Mouse (Mus musculus) neural tube, embryonic 12.5 days (tissue): ENCODE data around the gene Rtn3. TPM values are rescaled to one million over a fixed set of nuclear protein-coding genes. Genes with fewer than 3 reads are reported as not detected.

Experiments used
- ATAC-seq: fragments of 200-750 bp; cut with Nextera tagmentation; 2 replicates; pipeline ENCODE4 v1.8.0; 2017; ENCODE audit warnings: low read depth, mild to moderate bottlenecking, moderate TSS enrichment, moderate library complexity; ENCODE audit not compliant: low FRiP score
- H3K27ac ChIP-seq: fragments of 300-500 bp; sonication (generic); 2 replicates; pipeline ENCODE4 v1.5.1; 2016
- H3K27me3 ChIP-seq: fragments of 300-500 bp; sonication (generic); replicated peaks from 2 replicates; pipeline ENCODE4 v1.6.1; 2016; ENCODE audit warnings: mild to moderate bottlenecking
- H3K36me3 ChIP-seq: fragments of 300-500 bp; sonication (generic); 2 replicates; pipeline ENCODE4 v1.6.1; 2016; ENCODE audit warnings: mild to moderate bottlenecking
- H3K4me1 ChIP-seq: fragments of 300-500 bp; sonication (generic); 2 replicates; pipeline ENCODE4 v1.6.1; 2016
- H3K4me2 ChIP-seq: fragments of 300-500 bp; sonication (generic); replicated peaks from 2 replicates; pipeline ENCODE4 v1.6.1; 2016; ENCODE audit warnings: mild to moderate bottlenecking
- H3K4me3 ChIP-seq: fragments of 300-500 bp; sonication (generic); 2 replicates; pipeline ENCODE4 v1.5.1; 2016
- H3K9ac ChIP-seq: fragments of 300-500 bp; sonication (generic); 2 replicates; pipeline ENCODE4 v1.6.1; 2016; ENCODE audit warnings: mild to moderate bottlenecking
- H3K9me3 ChIP-seq: fragments of 300-500 bp; sonication (generic); 2 replicates; pipeline ENCODE4 v1.6.1; 2016; ENCODE audit warnings: mild to moderate bottlenecking
- WGBS: fragments of 180-500 bp; shearing (Covaris S2); methylation state at CpG from one replicate; pipeline ENCODE4 v1.1.7; 2016; 5-methylcytosine and 5-hydroxymethylcytosine counted together
- polyA plus RNA-seq: library from polyadenylated mRNA; unstranded; fragments of >200 nt; fragmentation: Nextera tagmentation; extraction: Ambion mirVana; gene quantifications from 2 replicates; pipeline ENCODE4 v1.2.1, GENCODE M21; 2016

The Rtn3 gene
- polyA plus RNA-seq, 1 experiment from 2014 or later, result 430 TPM

- ATAC-seq, result no peak
- H3K4me2 ChIP-seq, result no peak overlapping the region
- no peak overlapping the region for H3K4me3 ChIP-seq
- H3K9me3 ChIP-seq, result no peaks in the 10 kb centered on the region
- H3K4me1 ChIP-seq, result no peaks in the 10 kb centered on the region
- 96% methylated on average over 2 of the region's 2 CpGs for WGBS
- no peak overlapping the region for H3K9ac ChIP-seq
- no peak overlapping the region for H3K27ac ChIP-seq
- peaks cover 51% of the 10 kb centered on the region for H3K36me3 ChIP-seq
- no peaks in the 10 kb centered on the region for H3K27me3 ChIP-seq
Measured at GRCm38 (mm10) chr19:7434887-7435286, 48.2 kb downstream of the Rtn3 start.

DNA sequence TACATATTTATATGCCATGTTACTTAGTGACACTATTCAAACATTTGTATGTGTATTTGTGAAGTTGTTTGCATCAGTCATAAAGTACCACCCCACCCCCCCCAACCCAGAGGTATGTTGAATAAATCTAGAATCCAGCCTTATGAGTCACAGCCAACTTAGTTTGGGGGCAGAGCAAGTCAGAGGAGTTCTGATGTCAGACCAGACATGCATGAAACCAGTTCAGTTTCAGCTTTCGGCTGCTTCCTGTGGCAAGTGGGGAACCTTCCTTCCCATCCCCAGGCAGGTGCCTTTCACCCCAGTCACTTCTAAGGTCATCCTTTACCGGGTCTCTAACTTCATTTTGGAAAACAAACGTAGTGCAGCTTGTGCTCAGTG, 57.7 kb downstream of the Rtn3 start:
- H3K9me3 ChIP-seq, result no peaks in the 10 kb centered on the region
- no peak overlapping the region for H3K4me3 ChIP-seq
- no peaks in the 10 kb centered on the region for H3K27me3 ChIP-seq
- peaks cover 47% of the 10 kb centered on the region for H3K4me1 ChIP-seq
- no peak for ATAC-seq
- no peak overlapping the region for H3K9ac ChIP-seq
- H3K27ac ChIP-seq, result no peak overlapping the region
- WGBS, result 66% methylated on average over 3 of the region's 3 CpGs
- H3K4me2 ChIP-seq, result no peak overlapping the region
- peaks cover 84% of the 10 kb centered on the region for H3K36me3 ChIP-seq

GRCm38 (mm10) chr19:7424590-7425397, 58.3 kb downstream of the Rtn3 start:
- Histone ChIP-seq H3K9me3 (no peaks in the 10 kb centered on the region), H3K4me3 (no peak overlapping the region), H3K4me1 (peaks cover 53% of the 10 kb centered on the region), H3K9ac (peak overlapping the region; percentile 33; the same call in 1 of the 2 replicates), H3K27me3 (no peaks in the 10 kb centered on the region), H3K36me3 (peaks cover 87% of the 10 kb centered on the region), H3K4me2 (peak overlapping the region; percentile 83), H3K27ac (no peak overlapping the region)
- ATAC-seq, result no peak
- 70% methylated on average over 8 of the region's 8 CpGs for WGBS

DNA sequence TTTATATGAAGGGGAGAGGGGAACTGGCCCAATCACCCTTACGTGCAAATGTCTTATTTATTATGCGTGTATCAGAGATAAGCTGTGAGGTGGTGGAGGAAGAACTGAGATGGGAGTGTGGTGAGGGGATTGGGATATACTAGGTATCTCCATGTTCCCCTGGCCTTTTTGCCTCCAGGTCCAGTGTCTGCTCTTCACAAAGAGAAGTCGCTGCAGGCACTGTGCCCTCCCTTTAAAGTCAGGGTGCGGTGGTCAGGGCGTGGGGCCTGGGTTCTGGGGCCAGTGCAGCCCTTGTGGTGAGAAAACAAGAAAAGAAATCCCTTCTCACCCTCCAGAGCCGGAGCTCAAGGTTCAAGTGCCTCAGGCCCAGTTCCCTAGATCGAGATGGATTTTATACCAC, 59.0 kb downstream of the Rtn3 start:
- WGBS, result 62% methylated on average over 7 of the region's 7 CpGs
- H3K4me2 ChIP-seq, result peak overlapping the region; percentile 83
- peak overlapping the region; percentile 38; the same call in 1 of the 2 replicates for H3K4me3 ChIP-seq
- H3K9ac ChIP-seq, result peak overlapping the region; percentile 71
- H3K9me3 ChIP-seq, result no peaks in the 10 kb centered on the region
- no peak for ATAC-seq
- 0 out of 2 replicates have a peak overlapping the region, but pooled peaks have one; percentile 88 for H3K27ac ChIP-seq
- H3K27me3 ChIP-seq, result no peaks in the 10 kb centered on the region
- H3K4me1 ChIP-seq, result peaks cover 60% of the 10 kb centered on the region
- H3K36me3 ChIP-seq, result peaks cover 81% of the 10 kb centered on the region

- Histone ChIP-seq H3K4me2 (peak overlapping the region; percentile 83), H3K27ac (peak overlapping the region; percentile 88), H3K4me3 (peak overlapping the region; percentile 38), H3K4me1 (peaks cover 64% of the 10 kb centered on the region), H3K9me3 (no peaks in the 10 kb centered on the region), H3K9ac (peak overlapping the region; percentile 71), H3K27me3 (no peaks in the 10 kb centered on the region), H3K36me3 (peaks cover 78% of the 10 kb centered on the region)
- ATAC-seq, result no peak
- 20% methylated on average over 16 of the region's 16 CpGs for WGBS
Measured at GRCm38 (mm10) chr19:7423656-7424030, 59.4 kb downstream of the Rtn3 start.

- Histone ChIP-seq H3K27ac (peak overlapping the region; percentile 88), H3K4me2 (peak overlapping the region; percentile 83), H3K9me3 (no peaks in the 10 kb centered on the region), H3K4me1 (peaks cover 64% of the 10 kb centered on the region), H3K9ac (peak overlapping the region; percentile 71), H3K36me3 (peaks cover 73% of the 10 kb centered on the region), H3K4me3 (peak overlapping the region; percentile 38), H3K27me3 (no peaks in the 10 kb centered on the region)
- peak; percentile 26 for ATAC-seq
- 9% methylated on average over 51 of the region's 51 CpGs for WGBS
Measured at GRCm38 (mm10) chr19:7423028-7423655, 59.9 kb downstream of the Rtn3 start.

GRCm38 (mm10) chr19:7422656-7423027, 60.4 kb downstream of the Rtn3 start:
- Histone ChIP-seq H3K9me3 (no peaks in the 10 kb centered on the region), H3K4me1 (peaks cover 64% of the 10 kb centered on the region), H3K4me3 (peak overlapping the region; percentile 38), H3K27me3 (no peaks in the 10 kb centered on the region), H3K9ac (peak overlapping the region; percentile 71), H3K27ac (peak overlapping the region; percentile 88), H3K36me3 (peaks cover 68% of the 10 kb centered on the region), H3K4me2 (peak overlapping the region; percentile 83)
- 5% methylated on average over 35 of the region's 35 CpGs for WGBS
- no peak for ATAC-seq

- H3K9me3 ChIP-seq, result no peaks in the 10 kb centered on the region
- H3K36me3 ChIP-seq, result peaks cover 61% of the 10 kb centered on the region
- no peaks in the 10 kb centered on the region for H3K27me3 ChIP-seq
- peak overlapping the region; percentile 38 for H3K4me3 ChIP-seq
- H3K9ac ChIP-seq, result peak overlapping the region; percentile 71
- 6% methylated on average over 48 of the region's 48 CpGs for WGBS
- H3K4me1 ChIP-seq, result peaks cover 64% of the 10 kb centered on the region
- H3K4me2 ChIP-seq, result peak overlapping the region; percentile 83
- ATAC-seq, result peak; percentile 45
- peak overlapping the region; percentile 88 for H3K27ac ChIP-seq
Measured at GRCm38 (mm10) chr19:7421602-7422591, 61.2 kb downstream of the Rtn3 start.

DNA sequence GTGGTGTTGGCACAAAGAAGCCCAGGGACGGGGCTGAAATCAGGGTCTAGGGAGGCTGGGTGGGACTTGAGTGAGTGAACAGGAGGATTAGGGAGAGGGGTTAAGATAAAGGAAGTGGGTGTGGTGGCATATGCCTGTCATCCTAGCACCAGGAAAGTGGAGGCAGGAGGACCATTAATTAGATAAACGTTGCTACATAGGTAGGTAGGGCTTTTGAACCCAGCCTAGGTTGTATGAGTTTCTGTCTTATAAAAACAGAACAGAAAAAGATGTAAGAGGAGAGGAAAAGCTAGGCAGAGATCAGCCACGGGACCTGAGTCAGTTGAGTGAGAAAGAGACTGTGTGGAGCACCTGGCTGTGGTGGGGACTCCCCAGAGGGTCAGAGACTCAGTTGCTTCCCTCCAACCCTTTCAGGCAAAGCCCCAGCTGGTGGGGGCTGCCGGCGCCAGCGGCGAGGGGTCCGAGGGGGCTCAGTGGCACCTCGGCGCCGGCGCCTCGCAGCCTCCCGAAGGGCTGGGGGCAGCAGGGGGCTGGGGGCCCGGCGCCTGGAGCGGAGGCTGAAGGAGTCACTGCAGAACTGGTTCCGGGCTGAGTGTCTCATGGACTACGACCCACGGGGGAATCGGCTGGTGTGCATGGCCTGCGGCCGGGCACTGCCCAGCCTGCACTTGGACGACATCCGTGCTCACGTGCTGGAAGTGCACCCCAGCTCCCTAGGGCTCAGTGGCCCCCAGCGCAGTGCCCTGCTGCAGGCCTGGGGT, 62.1 kb downstream of the Rtn3 start:
- peak overlapping the region; percentile 88; the same call in 1 of the 2 replicates for H3K27ac ChIP-seq
- no peaks in the 10 kb centered on the region for H3K27me3 ChIP-seq
- peaks cover 70% of the 10 kb centered on the region for H3K4me1 ChIP-seq
- WGBS, result 50% methylated on average over 27 of the region's 27 CpGs
- ATAC-seq, result no peak
- H3K9ac ChIP-seq, result peak overlapping the region; percentile 71
- H3K4me2 ChIP-seq, result peak overlapping the region; percentile 83
- H3K9me3 ChIP-seq, result no peaks in the 10 kb centered on the region
- peaks cover 54% of the 10 kb centered on the region for H3K36me3 ChIP-seq
- peak overlapping the region; percentile 38 for H3K4me3 ChIP-seq

- WGBS, result 66% methylated on average over 12 of the region's 12 CpGs
- no peaks in the 10 kb centered on the region for H3K27me3 ChIP-seq
- peak overlapping the region; percentile 83 for H3K4me2 ChIP-seq
- peaks cover 48% of the 10 kb centered on the region for H3K36me3 ChIP-seq
- ATAC-seq, result no peak
- no peaks in the 10 kb centered on the region for H3K9me3 ChIP-seq
- H3K4me1 ChIP-seq, result peaks cover 75% of the 10 kb centered on the region
- peak overlapping the region; percentile 97 for H3K27ac ChIP-seq
- peak overlapping the region; percentile 98 for H3K9ac ChIP-seq
- peak overlapping the region; percentile 98 for H3K4me3 ChIP-seq
Measured at GRCm38 (mm10) chr19:7420108-7420507, 63.0 kb downstream of the Rtn3 start.

GRCm38 (mm10) chr19:7419134-7419533, 63.9 kb downstream of the Rtn3 start:
- Histone ChIP-seq H3K4me2 (peak overlapping the region; percentile 83), H3K4me1 (peaks cover 65% of the 10 kb centered on the region), H3K36me3 (peaks cover 40% of the 10 kb centered on the region), H3K27ac (peak overlapping the region; percentile 97), H3K4me3 (peak overlapping the region; percentile 98), H3K9me3 (no peaks in the 10 kb centered on the region), H3K9ac (peak overlapping the region; percentile 98), H3K27me3 (no peaks in the 10 kb centered on the region)
- 31% methylated on average over 6 of the region's 6 CpGs for WGBS
- ATAC-seq, result no peak
